Mouse (Mus musculus) limb, embryonic 10.5 days (tissue): ENCODE results near the gene Hoxd3. TPM values are rescaled to one million over a fixed set of nuclear protein-coding genes. Genes with fewer than 3 reads are reported as not detected.

Experiments used
- DNase-seq: peaks from one replicate; pipeline ENCODE4 v3.0.0-alpha.2; 2017; ENCODE audit warnings: low spot score
- H3K27ac ChIP-seq: fragments of 300-500 bp; sonication (generic); 2 replicates; pipeline ENCODE4 v1.5.1; 2016; ENCODE audit warnings: mild to moderate bottlenecking
- H3K27me3 ChIP-seq: fragments of 300-500 bp; sonication (generic); 2 replicates; pipeline ENCODE4 v1.6.1; 2016; ENCODE audit warnings: low read depth, mild to moderate bottlenecking; ENCODE audit not compliant: poor library complexity, severe bottlenecking
- H3K36me3 ChIP-seq: fragments of 300-500 bp; sonication (generic); 2 replicates; pipeline ENCODE4 v1.6.1; 2016; ENCODE audit warnings: mild to moderate bottlenecking, moderate library complexity
- H3K4me1 ChIP-seq: fragments of 300-500 bp; sonication (generic); 2 replicates; pipeline ENCODE4 v1.6.1; 2016
- H3K4me3 ChIP-seq: fragments of 300-500 bp; sonication (generic); 2 replicates; pipeline ENCODE4 v1.5.1; 2016; ENCODE audit warnings: mild to moderate bottlenecking, moderate library complexity
- H3K9me3 ChIP-seq: fragments of 300-500 bp; sonication (generic); replicated peaks from 2 replicates; pipeline ENCODE4 v1.6.1; 2016; ENCODE audit warnings: mild to moderate bottlenecking
- WGBS: fragments of 180-500 bp; shearing (Covaris S2); methylation state at CpG from one replicate; pipeline ENCODE4 v1.1.7; 2016; 5-methylcytosine and 5-hydroxymethylcytosine counted together
- polyA plus RNA-seq: library from polyadenylated mRNA; unstranded; fragments of >200 nt; fragmentation: Nextera tagmentation; extraction: Ambion mirVana; gene quantifications from 2 replicates; pipeline ENCODE4 v1.2.1, GENCODE M21; 2016

Gene Hoxd3
- polyA plus RNA-seq, 1 experiment from 2014 or later, result 1.4 TPM

- Histone ChIP-seq H3K27ac (peak overlapping the region; percentile 90), H3K4me3 (peak overlapping the region; percentile 80), H3K36me3 (no peaks in the 10 kb centered on the region), H3K9me3 (no peaks in the 10 kb centered on the region), H3K27me3 (peaks cover 100% of the 10 kb centered on the region), H3K4me1 (peaks cover 88% of the 10 kb centered on the region)
- under 1% methylated on average over 40 of the region's 40 CpGs for WGBS
- DNase-seq, result peak; percentile 95
Measured at GRCm38 (mm10) chr2:74672481-74673362, 39.0 kb upstream of the Hoxd3 start.

- Histone ChIP-seq H3K4me1 (peaks cover 88% of the 10 kb centered on the region), H3K9me3 (no peaks in the 10 kb centered on the region), H3K27me3 (peaks cover 100% of the 10 kb centered on the region), H3K36me3 (no peaks in the 10 kb centered on the region), H3K4me3 (peak overlapping the region; percentile 80), H3K27ac (peak overlapping the region; percentile 90)
- peak; percentile 92 for DNase-seq
- 1% methylated on average over 24 of the region's 24 CpGs for whole genome bisulfite sequencing
Measured at GRCm38 (mm10) chr2:74673835-74674425, 37.8 kb upstream of the Hoxd3 start.

DNA sequence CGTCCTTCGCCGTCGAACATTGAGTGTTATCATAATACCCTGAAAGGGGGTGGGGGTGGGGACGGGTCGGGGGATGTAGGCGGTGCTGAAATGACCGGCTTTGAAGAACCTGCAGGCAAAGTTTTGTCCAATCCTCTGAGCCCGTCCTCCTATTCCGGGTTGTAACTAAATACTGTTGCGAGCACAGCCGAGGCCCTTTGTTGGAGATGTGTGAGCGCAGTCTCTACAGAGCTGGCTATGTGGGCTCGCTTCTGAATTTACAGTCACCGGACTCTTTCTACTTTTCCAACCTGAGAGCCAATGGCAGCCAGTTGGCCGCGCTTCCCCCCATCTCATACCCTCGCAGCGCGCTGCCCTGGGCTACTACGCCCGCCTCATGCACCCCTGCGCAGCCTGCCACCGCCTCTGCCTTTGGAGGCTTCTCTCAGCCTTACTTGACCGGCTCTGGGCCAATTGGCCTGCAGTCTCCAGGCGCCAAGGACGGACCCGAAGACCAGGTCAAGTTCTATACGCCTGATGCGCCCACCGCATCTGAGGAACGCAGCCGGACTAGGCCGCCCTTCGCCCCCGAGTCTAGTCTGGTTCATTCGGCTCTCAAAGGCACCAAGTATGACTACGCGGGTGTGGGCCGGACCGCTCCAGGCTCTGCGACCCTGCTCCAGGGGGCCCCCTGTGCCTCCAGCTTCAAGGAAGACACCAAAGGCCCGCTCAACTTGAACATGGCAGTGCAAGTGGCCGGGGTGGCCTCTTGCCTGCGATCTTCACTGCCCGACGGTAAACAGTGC is 36.7 kb upstream of the Hoxd3 start, which contains the start of gene Hoxd12:
TSS of gene Hoxd12 (plus strand) at position 133 of the 785 bp plus-strand sequence.
- Histone ChIP-seq H3K4me3 (peak within 1 kb of the TSS; percentile 80), H3K9me3 (no peaks in the 10 kb centered on the region), H3K4me1 (peaks cover 90% of the 10 kb centered on the region), H3K36me3 (no peaks in the 10 kb centered on the region), H3K27ac (peak within 1 kb of the TSS; percentile 90), H3K27me3 (peaks cover 100% of the 10 kb centered on the region)
- 1% methylated on average over 47 of the region's 47 CpGs for WGBS
- DNase-seq, result peak; percentile 77

GRCm38 (mm10) chr2:74675666-74676282 is 36.0 kb upstream of the Hoxd3 start:
- Histone ChIP-seq H3K4me3 (peak overlapping the region; percentile 80), H3K9me3 (no peaks in the 10 kb centered on the region), H3K27ac (peak overlapping the region; percentile 90), H3K27me3 (peaks cover 100% of the 10 kb centered on the region), H3K4me1 (peaks cover 95% of the 10 kb centered on the region), H3K36me3 (no peaks in the 10 kb centered on the region)
- DNase-seq, result peak; percentile 63
- 4% methylated on average over 24 of the region's 24 CpGs for WGBS

DNA sequence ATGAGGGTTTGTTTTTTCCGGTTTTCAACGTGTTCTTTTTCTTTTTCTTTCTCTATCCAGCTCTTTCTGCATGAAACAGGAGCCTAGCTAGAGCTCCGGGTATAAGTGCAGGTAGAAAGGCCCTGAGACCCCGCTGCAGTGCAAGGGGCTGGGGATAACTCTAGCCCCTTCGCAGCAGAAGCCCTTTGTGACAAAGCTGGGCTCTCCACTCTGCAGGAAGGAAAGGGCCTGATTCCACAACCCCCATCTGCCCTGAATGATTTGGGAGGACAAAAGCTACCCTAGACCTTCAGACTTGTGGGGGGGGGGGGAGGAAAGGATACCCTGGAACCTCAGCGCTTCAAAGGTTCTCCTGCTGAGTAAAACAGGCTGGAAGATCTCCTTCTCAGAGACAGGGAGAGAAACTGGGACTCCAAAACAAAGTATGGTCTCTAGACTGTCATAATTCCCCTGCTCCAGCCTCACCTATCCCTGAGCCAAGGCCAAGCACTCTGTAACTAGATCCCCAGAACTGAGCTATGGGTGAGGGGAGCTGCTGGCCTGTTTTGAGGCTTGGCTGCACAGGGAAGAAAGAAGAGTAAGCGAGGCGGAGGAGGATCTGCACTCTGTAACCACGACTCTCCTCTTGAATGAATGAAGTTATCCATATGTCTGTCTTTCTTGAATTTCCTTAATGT is 35.2 kb upstream of the Hoxd3 start:
- H3K27ac ChIP-seq, result peak overlapping the region; percentile 90
- DNase-seq, result peak; percentile 58
- H3K36me3 ChIP-seq, result no peaks in the 10 kb centered on the region
- peaks cover 100% of the 10 kb centered on the region for H3K27me3 ChIP-seq
- 5% methylated on average over 9 of the region's 9 CpGs for WGBS
- no peaks in the 10 kb centered on the region for H3K9me3 ChIP-seq
- H3K4me3 ChIP-seq, result peak overlapping the region; percentile 80
- peaks cover 99% of the 10 kb centered on the region for H3K4me1 ChIP-seq

- H3K9me3 ChIP-seq, result no peaks in the 10 kb centered on the region
- peaks cover 100% of the 10 kb centered on the region for H3K27me3 ChIP-seq
- DNase-seq, result peak; percentile 45
- H3K4me3 ChIP-seq, result peak overlapping the region; percentile 80
- H3K36me3 ChIP-seq, result no peaks in the 10 kb centered on the region
- H3K4me1 ChIP-seq, result peaks cover 99% of the 10 kb centered on the region
- H3K27ac ChIP-seq, result peak overlapping the region; percentile 90
- 12% methylated on average over 2 of the region's 2 CpGs for WGBS
Measured at GRCm38 (mm10) chr2:74677106-74677505, 34.6 kb upstream of the Hoxd3 start.

DNA sequence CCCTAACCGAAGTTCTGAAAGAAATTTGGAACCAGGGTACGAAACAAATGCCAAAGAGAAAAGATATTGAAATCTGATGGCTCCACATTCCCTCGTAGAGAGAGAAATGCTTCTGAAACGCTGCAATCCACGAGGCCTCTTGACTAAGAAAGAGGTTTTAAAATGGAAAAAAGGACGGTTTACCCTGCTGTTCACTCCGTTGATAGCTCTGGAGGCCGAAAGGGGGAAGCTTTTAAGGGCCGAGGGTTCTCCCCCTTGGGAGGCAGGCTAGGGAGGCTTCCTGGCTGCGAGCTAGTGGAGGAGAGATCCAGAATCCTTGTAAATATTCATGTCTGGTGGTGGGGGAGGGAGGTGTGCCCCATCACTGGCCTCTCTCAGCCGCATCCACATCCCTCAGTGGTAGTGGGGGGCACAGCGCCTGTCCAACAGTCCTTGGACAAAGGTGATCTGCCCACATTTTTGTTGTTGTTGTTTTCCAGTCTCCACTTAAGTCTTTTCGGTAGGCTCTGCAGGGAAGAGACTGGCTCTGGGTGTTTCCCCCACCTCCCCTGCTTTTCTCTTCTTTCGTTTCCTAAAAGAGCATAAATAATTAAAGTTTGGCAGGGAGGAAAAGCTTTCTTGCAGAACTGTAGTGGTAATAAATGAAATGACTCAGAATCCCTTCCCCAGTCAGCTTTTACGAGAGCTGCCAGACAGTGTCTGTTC is 32.7 kb upstream of the Hoxd3 start, which contains the start of gene Hoxd11:
TSS of gene Hoxd11 (plus strand) at position 667 of the 705 bp plus-strand sequence.
- Histone ChIP-seq H3K36me3 (peaks cover 4% of the 10 kb centered on the region; the same call in 1 of the 2 replicates), H3K9me3 (no peaks in the 10 kb centered on the region), H3K27ac (peak within 1 kb of the TSS; percentile 99), H3K4me1 (peaks cover 98% of the 10 kb centered on the region), H3K4me3 (peak within 1 kb of the TSS; percentile 80), H3K27me3 (peaks cover 99% of the 10 kb centered on the region)
- 2% methylated on average over 15 of the region's 15 CpGs for WGBS
- peak; percentile 62 for DNase-seq

GRCm38 (mm10) chr2:74679596-74679971 is 32.1 kb upstream of the Hoxd3 start:
- Histone ChIP-seq H3K4me3 (peak overlapping the region; percentile 80), H3K4me1 (peaks cover 93% of the 10 kb centered on the region), H3K9me3 (no peaks in the 10 kb centered on the region), H3K27ac (peak overlapping the region; percentile 99), H3K36me3 (peaks cover 8% of the 10 kb centered on the region; the same call in 1 of the 2 replicates), H3K27me3 (peaks cover 98% of the 10 kb centered on the region)
- under 1% methylated on average over 26 of the region's 26 CpGs for WGBS
- DNase-seq, result peak; percentile 74

- DNase-seq, result peak; percentile 75
- H3K4me3 ChIP-seq, result peak overlapping the region; percentile 80
- peaks cover 8% of the 10 kb centered on the region; the same call in 1 of the 2 replicates for H3K36me3 ChIP-seq
- H3K27ac ChIP-seq, result peak overlapping the region; percentile 99
- peaks cover 89% of the 10 kb centered on the region for H3K4me1 ChIP-seq
- H3K9me3 ChIP-seq, result no peaks in the 10 kb centered on the region
- peaks cover 98% of the 10 kb centered on the region for H3K27me3 ChIP-seq
- 2% methylated on average over 23 of the region's 23 CpGs for WGBS
Measured at GRCm38 (mm10) chr2:74679980-74680379, 31.7 kb upstream of the Hoxd3 start.

GRCm38 (mm10) chr2:74680561-74681398 is 30.9 kb upstream of the Hoxd3 start:
- H3K36me3 ChIP-seq, result peaks cover 8% of the 10 kb centered on the region; the same call in 1 of the 2 replicates
- peaks cover 81% of the 10 kb centered on the region for H3K4me1 ChIP-seq
- no peaks in the 10 kb centered on the region for H3K9me3 ChIP-seq
- DNase-seq, result peak; percentile 67
- 3% methylated on average over 21 of the region's 21 CpGs for WGBS
- peak overlapping the region; percentile 99 for H3K27ac ChIP-seq
- peaks cover 97% of the 10 kb centered on the region for H3K27me3 ChIP-seq
- peak overlapping the region; percentile 80 for H3K4me3 ChIP-seq
